Mouse (Mus musculus): Measurements from ENCODE around the gene H60c.
"Not testable (repeated sequence)": the region's sequence is repeated elsewhere in the genome, so short reads cannot be mapped to it uniquely, and the experiment has no call there.

Gene H60c

DNA sequence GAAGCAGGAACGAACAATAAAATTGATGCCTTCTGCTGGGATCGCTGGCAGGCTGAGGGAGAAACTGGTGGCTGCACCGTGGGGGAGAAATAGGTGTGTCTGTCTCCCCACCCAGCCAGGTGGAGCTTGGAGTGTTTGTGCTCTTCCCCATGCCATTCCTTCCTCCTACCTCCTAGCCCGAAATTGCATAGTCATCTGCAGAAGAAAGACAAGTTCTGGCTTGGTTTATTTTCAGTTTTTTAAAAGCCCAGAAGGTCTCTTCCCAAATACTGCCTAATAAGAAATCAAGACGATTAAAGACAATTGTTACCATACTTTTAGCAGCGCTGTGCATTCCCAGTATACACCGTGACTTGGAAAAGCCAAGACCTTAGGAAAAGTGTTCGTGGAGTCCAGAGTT, at the start of gene H60c:
TSS of gene H60c (minus strand) at position 101 of the 400 bp plus-strand sequence.
- DNase-seq = no peak

DNA sequence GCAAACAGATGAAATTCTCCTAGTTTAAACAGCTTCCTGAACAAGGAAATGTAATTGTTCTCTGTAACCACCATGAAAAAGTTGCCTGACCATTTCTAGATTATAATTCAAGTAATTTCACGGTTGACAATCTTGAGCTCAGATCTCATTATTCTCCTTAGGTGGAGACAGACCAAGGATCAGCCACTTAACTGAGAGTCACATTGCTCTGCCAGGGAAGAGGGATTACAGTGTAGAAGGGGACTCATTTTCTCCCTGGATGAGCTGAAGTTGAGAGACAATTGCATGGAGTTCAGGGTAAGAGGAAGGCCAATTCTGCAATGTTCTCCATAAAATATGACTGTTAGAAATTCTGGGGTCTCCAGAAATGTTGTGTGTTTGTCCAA, 41.2 kb upstream of the H60c start:
- no peak for DNase-seq

DNA sequence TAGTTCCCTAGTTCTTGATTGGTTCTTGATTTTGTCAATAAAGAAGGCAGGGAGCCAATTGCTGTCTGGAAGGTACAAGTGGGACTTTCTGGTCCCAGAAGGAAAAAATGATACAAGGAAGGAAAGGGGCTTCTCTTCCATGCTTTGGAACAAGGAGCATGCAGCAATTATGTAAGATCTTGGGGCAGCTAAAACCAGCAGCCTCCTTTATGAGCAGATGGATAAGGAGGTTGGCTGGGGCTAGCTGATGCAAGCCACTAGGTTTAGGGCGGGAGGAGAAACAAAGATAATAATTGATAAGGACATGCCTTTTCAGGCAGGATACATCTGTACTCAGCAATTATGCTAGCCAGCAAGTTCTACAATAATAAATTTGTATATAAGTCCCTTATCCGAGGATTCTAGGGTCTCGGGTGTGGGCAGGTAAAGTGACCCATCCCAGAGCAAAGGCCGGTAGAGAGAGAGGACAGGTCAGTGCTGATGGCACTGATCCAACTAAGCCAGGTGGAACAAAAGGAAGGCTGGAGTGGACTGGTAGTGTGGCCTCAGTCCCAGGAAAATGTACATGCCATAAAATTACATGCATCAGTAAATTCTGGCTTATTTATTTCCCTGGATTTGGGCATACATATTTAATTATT, 40.7 kb upstream of the H60c start:
- DNase-seq = peak; percentile 28

DNA sequence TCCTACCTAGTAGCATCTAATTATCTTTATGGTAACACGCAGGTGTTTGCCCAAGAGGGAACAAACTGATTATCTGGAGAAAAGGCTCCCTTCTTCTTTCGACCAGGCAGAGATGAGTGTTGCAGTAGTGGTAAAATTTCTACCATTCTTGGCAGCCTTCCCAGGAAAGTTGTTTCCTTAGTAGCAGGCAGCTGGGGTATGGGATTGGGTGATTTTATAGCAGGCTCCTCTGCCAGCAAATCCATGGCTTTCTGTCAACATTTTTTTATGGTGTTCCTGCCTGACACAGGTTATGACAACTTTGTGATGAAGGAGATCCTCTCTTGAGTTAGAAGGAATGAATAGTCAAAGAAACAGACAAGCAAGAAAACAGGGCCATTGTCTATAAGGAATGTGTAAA, 40.2 kb upstream of the H60c start:
- DNase-seq = peak; percentile 18

DNA sequence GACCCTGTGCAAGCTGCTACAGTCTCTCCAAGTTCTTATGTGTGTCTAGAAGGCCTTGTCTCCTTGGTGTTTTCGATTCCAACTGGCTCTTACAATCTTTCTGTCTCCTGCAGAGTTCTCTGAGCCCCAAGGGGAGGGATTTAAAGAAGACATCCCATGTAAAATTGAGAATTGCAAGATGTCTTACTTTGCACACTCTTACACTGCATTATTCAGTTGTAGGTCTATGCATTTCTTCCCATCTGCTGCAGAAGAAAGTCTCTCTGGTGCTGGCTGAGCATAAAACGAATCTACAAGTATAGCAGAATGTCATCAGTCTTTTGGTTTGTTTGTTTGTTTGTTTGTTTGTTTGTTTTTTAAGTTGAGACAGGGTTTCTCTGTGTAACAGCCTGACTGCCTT, 26.4 kb upstream of the H60c start:
- DNase-seq = no peak

DNA sequence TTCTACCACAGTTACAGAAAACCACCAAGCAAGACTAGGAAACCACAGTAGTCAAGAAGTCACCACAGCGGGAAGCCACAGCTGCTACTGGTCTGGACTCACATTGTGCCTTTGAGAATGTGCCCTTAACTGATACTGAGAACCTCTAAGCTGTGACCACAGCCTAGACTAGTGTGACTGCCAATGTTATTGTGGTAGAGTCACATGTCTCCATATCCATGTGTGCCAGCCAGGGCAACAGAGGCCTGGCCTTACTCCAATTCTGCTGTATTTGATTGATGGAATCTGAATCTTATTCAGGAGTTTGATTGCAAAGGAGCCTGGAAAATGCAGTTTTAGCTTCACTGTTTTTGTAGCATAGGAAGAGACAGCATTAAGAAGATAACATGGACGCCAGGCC, 13.5 kb upstream of the H60c start:
- DNase-seq = no peak

DNA sequence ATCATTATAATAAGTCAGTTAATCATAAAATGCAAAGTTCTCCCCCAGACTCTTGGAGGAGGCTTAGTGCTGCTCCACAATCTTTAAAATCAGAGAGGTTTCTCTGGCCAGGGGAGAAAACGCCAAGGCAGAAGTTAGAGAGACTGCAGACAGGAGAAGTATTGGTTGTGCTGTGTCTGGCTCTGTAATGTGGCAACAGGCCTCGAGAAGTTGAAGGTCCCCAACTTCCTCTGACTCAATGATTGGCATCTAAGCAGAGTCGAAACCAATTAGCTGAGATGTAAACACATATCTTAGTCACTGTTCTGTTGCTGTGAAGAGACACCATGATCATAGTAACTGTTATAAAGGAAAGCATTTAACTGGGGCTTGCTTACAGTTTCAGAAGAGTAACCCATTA, 6.5 kb upstream of the H60c start:
- DNase-seq = no peak

DNA sequence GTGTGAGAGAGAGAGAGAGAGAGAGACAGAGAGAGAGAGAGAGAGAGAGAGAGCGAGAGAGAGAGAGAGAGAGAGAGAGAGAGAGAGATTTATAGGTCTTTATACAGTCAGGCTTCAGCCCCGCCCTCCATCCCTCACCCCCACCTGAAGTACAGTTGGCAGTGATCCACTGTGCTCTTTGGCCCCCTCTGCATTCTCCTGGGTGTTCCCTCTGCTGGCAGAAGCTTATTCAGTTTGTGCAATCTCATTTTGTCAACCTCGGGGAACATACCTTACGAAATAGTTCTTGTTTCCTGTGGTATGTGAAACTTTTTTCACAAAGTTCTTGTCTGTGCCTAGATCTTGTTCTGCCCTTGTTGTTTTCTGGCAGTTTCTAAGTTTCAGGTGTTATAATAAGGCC, 3.5 kb upstream of the H60c start:
- no peak for DNase-seq

DNA sequence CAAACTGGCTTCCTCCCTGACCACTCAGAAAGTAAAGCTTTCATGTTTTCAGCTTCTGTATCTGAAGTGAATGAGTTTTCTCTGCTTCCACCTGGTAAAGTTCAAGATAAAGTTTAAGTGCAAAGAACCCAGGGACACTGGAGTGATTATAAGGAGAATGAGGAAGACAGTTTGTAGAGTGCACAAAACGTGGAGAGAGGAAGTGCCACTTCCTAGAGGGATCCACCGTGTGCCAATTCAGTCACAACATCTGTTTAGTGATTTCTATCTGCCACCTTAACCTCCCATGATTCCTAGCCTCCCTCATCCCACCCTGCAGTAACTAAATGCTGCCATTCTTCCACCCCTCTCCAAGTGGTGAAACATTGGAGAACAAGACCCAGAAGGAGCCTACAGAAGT, 842 bp downstream of the H60c start:
- DNase-seq = no peak

DNA sequence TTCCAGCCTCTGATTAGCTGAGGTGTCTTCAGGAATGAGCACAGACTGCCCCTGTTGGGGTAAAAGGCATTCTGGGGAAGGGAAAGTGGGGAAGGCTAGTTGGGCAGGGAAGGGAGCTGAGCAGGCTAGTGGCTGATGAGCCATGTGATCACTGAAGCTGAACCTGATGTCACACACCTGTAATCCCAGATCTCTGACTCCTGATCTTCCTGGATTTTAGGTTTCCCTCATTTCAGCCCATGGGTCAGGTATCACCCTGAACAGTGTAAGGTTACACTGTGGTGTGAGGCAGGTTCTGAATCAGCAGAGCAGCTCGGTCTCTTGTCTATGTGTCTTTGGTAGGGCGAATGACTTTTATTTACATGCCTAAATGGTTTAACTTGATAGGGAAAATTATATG, 4.8 kb downstream of the H60c start:
- no peak for DNase-seq

DNA sequence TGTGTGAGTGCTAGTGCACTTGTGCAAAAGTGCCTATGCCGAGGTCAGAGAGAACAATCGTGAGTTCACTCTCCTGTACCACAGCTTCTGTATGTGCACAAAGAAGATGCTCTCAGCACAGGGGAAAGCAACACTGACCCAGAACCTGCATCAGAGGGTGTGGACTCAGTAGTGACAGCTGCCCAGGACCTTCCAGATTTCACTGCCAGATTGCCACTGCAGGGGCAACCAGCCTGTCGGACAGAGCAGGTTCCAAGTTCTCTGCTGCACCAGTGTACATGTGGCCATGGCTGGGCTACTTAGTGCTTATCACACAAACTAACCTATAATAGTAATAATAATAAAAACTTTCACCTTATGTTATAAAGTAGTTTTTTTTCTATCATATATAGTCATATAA, 10.2 kb downstream of the H60c start:
- DNase-seq = no peak

DNA sequence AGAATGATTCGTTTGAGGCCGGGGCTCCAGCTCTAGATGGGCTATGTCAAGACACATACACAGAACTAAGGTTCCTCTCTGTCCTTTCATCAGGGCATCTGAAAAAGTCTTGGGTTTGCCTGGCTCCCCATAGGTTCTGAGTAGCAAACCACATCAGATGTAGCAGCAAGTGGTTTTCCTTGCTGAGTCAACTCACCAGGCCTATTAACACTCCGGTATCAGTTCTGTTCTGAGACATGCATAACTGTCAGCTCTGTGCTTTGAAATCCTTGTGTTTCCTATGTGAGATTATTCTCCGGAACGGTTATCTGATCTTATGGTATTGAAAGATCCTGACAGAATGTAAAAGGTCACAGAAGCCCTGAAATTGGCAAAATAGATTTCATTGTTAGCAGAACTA, 29.1 kb downstream of the H60c start:
- DNase-seq = not testable (repeated sequence)

DNA sequence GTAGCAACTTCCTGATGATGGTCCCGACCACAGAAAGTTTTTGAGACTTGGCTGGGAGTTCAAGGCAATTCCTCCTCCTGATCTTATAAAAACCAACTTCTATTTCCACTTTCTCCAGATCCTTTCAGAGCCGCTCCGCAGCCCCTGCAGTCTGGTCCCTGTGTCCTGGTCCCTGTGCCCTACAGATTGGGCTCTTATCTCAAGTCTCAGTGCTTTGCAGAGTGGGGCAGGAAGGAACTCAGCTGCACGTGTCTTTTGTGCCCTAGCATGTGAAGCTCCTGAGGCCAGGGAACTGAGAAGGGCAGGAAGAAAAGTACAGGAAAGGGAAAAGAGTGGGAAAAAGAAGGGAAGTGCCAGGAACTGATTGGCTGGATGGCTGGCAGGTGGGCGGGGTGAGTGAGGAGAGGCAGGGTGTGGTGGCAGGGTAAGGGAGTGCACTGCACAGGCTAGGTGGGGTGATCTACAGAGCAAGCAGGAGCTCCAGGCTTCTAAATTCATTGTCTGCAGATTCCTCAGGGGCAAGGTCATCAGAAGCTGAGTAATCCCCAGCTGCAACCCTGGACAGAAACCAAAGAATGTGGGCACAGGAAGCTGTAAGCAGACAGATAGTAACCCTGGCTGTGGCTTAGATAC, 30.8 kb downstream of the H60c start:
- DNase-seq = no peak

DNA sequence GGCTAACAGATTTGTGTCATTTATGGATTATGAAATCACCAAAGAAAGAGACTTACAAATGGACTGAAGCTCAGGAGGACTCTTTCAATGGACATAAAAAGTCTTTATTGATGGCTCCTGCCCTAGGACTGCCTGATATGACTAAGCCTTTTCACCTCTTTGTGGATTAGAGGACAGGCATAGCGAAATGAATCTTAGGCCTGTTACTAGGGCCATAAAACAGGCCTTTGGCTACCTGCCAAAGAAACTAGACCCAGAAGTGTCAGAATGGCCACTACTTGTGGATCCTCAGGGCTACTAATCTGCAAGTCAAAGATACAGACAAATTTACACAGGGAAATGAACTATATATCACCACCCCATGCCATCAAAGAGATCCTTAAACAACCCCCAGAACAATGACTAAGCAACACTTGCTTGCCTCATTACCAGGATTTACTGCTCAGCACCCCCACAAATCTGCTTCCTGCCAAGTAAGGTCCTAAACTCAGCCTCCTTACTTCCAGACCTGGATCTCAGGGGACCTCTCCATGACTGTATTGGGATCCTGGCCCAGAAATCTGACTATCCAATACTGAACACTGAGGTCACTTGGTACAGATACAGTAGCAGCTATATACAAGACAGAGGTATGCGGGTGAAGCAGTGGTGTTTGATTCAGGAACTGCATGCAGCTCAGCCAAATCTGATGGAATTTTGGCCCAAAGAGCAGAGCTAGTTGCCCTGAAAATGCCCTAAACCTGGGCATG, 39.0 kb downstream of the H60c start:
- no peak for DNase-seq

All from kidney, adult 18-20 months (tissue).